Mouse (Mus musculus): ENCODE measurements around the gene Olfr1112. TPM values are rescaled to one million over a fixed set of nuclear protein-coding genes. Genes with fewer than 3 reads are reported as not detected.
"Not testable (repeated sequence)": the region's sequence is repeated elsewhere in the genome, so short reads cannot be mapped to it uniquely, and the experiment has no call there.

Gene Olfr1112
- polyA plus RNA-seq (2012; rRNA removed), result not detected in 2 replicates

DNA sequence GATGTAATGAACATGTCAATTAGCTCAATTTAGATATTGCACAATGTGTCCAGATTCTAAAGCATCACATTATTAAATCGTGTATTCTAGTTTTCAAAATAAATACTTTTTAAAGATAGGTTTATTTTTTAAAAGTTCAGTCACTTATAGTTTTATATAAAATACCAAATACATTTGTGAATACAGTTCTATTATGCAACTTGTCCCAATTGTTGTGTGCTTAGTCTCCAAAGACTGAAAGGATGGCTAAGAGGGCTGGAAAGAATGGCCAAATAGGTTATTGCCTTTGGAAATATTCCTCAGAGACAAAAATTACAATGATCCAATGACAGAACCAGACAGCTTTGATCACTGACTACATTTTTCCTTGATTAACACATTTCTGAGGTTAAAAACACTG, at the start of gene Olfr1112:
Gene Olfr1112 (plus strand): TSS at position 301 of the 400 bp plus-strand sequence.
- no peaks in the 10 kb centered on the region for H3K36me3 ChIP-seq (ENCODE audit: control insufficient read depth, insufficient read depth, low read length)

DNA sequence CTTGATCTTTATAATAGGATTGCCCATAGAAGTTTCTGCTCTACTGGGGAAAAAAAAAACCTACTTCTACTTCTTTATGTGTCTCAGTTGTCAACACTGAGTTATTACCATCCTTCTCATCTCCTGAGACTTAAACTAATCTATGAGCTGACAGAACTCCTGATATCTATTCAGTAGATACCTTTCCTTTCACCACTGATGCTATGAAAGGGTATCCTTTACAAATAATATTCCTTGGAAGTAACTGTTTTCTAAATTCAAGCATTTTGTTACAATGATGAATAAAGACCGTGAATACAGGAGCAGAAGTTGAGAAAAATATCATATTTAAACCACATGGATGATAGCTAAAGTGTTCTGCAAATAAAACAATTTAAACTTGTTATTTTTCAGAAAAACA, 47.4 kb upstream of the Olfr1112 start, which contains the start of gene Olfr1110:
Gene Olfr1110 (minus strand): TSS at position 101 of the 400 bp plus-strand sequence.
- no peak within 1 kb of the TSS for H3K4me3 ChIP-seq (ENCODE audit: low read depth, low read length)
- no peak for TF ChIP-seq CTCF (IDR thresholded peaks at IDR 0.05; ENCODE audit: extremely low read depth, insufficient read length, insufficient replicate concordance, low read depth, low read length)
- TF ChIP-seq POLR2A (IDR thresholded peaks at IDR 0.05; ENCODE audit: low read depth, low read length), result no peak
- WGBS, result 76% methylated on average over 1 of the region's 1 CpGs
- no peak within 1 kb of the TSS for H3K27ac ChIP-seq (ENCODE audit: insufficient read depth, low read depth, low read length)
- no peaks in the 10 kb centered on the region for H3K4me1 ChIP-seq (ENCODE audit: control insufficient read depth, insufficient read depth, insufficient read length, low read length)
- H3K36me3 ChIP-seq (ENCODE audit: control insufficient read depth, insufficient read depth, low read length), result no peaks in the 10 kb centered on the region
- no peaks in the 10 kb centered on the region for H3K27me3 ChIP-seq (ENCODE audit: control insufficient read depth, insufficient read depth, low read length)

More for the DNA sequence above, at the start of gene Olfr1112:
- no peaks in the 10 kb centered on the region for H3K27me3 ChIP-seq (ENCODE audit: control insufficient read depth, insufficient read depth, low read length)
- 72% methylated on average over 1 of the region's 1 CpGs for WGBS
- H3K27ac ChIP-seq (ENCODE audit: insufficient read depth, low read depth, low read length), result no peak within 1 kb of the TSS
- no peak for TF ChIP-seq CTCF (IDR thresholded peaks at IDR 0.05; ENCODE audit: extremely low read depth, insufficient read length, insufficient replicate concordance, low read depth, low read length)
- TF ChIP-seq POLR2A (IDR thresholded peaks at IDR 0.05; ENCODE audit: low read depth, low read length), result no peak
- H3K4me3 ChIP-seq (ENCODE audit: low read depth, low read length), result no peak within 1 kb of the TSS
- H3K4me1 ChIP-seq (ENCODE audit: control insufficient read depth, insufficient read depth, insufficient read length, low read length), result no peaks in the 10 kb centered on the region

DNA sequence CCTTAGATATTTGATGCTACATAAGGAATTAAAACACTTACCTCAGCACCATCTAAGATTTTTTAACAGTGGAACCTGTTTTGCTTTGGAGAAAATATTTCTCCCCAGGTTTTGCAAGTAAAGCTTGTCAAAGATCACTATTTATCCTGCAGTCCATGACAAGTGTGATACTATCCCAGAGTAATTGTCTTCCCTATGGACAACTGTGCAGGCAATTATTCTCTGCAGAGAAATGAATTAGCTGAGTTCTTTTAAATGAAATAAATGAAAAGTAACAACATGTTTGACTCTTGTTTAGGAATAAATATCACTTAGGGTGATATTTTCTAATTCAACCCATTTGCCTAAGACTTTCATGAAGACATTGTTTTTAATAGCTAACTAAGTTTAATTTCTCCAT, 35.1 kb upstream of the Olfr1112 start, which contains the start of gene Olfr1111:
Gene Olfr1111 (minus strand): TSS at position 101 of the 400 bp plus-strand sequence.
- H3K36me3 ChIP-seq (ENCODE audit: control insufficient read depth, insufficient read depth, low read length), result no peaks in the 10 kb centered on the region
- H3K27ac ChIP-seq (ENCODE audit: insufficient read depth, low read depth, low read length), result no peak within 1 kb of the TSS
- no peaks in the 10 kb centered on the region for H3K4me1 ChIP-seq (ENCODE audit: control insufficient read depth, insufficient read depth, insufficient read length, low read length)
- TF ChIP-seq CTCF (IDR thresholded peaks at IDR 0.05; ENCODE audit: extremely low read depth, insufficient read length, insufficient replicate concordance, low read depth, low read length) (no peak), POLR2A (IDR thresholded peaks at IDR 0.05; ENCODE audit: low read depth, low read length) (no peak)
- no peak within 1 kb of the TSS for H3K4me3 ChIP-seq (ENCODE audit: low read depth, low read length)
- no peaks in the 10 kb centered on the region for H3K27me3 ChIP-seq (ENCODE audit: control insufficient read depth, insufficient read depth, low read length)

DNA sequence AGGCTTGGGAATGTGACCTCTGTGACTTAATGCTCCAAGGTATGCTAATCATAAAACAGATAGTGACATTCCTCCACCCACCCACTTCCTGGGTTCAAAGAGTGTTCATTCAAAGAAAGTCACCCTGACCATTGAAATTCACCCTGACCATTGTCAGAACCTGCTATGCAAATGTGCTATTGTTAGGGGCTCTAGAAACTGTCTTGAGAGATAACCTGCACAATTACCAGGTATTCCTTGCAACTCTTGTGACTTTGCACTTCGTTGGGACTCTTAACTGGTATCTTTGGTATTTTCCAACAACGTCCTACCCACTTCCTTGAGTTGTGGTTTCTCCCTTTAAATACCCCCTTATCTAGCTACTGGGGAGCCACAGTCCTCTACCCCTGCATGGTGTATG, 19.9 kb upstream of the Olfr1112 start:
- not testable (repeated sequence) for H3K27ac ChIP-seq (ENCODE audit: insufficient read depth, low read depth, low read length); H3K36me3 ChIP-seq (ENCODE audit: control insufficient read depth, insufficient read depth, low read length); H3K4me3 ChIP-seq (ENCODE audit: low read depth, low read length); H3K4me1 ChIP-seq (ENCODE audit: control insufficient read depth, insufficient read depth, insufficient read length, low read length); H3K27me3 ChIP-seq (ENCODE audit: control insufficient read depth, insufficient read depth, low read length)
- 74% methylated on average over 2 of the region's 2 CpGs for WGBS

DNA sequence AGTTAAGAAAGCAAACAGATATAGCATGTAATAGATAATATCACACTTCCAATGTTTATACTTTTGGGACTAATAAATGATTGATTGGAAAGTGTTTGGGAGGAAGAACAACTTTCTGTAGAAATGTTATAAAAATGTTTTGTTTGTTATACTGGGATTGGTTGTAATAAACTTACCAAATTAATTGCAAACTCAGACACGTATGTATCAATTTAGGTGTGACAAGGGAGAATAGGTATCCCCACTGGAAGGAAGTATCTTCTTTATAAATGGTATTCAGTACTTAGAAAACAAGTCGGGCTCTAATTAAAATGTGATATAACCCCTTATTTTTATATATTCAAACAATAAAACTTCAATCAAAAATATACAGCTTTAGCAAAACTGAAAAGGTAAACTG, 21.1 kb downstream of the Olfr1112 start, which contains the start of gene Olfr1113:
Gene Olfr1113 (plus strand): TSS at position 301 of the 400 bp plus-strand sequence.
- TF ChIP-seq CTCF (IDR thresholded peaks at IDR 0.05; ENCODE audit: extremely low read depth, insufficient read length, insufficient replicate concordance, low read depth, low read length), result no peak
- no peak for TF ChIP-seq POLR2A (IDR thresholded peaks at IDR 0.05; ENCODE audit: low read depth, low read length)
- no peaks in the 10 kb centered on the region for H3K27me3 ChIP-seq (ENCODE audit: control insufficient read depth, insufficient read depth, low read length)
- no peaks in the 10 kb centered on the region for H3K36me3 ChIP-seq (ENCODE audit: control insufficient read depth, insufficient read depth, low read length)
- H3K4me3 ChIP-seq (ENCODE audit: low read depth, low read length), result no peak within 1 kb of the TSS
- WGBS, result 84% methylated on average over 2 of the region's 2 CpGs
- no peaks in the 10 kb centered on the region for H3K4me1 ChIP-seq (ENCODE audit: control insufficient read depth, insufficient read depth, insufficient read length, low read length)
- no peak within 1 kb of the TSS for H3K27ac ChIP-seq (ENCODE audit: insufficient read depth, low read depth, low read length)

Other genes with a start within 250 kb of the Olfr1112 start
- gene Olfr1099, start 227.1 kb upstream of the Olfr1112 start, polyA plus RNA-seq (2012; rRNA removed), result not detected in 2 replicates
- gene Olfr1100, start 207.8 kb upstream of the Olfr1112 start, polyA plus RNA-seq (2012; rRNA removed), result not detected in 2 replicates
- gene Olfr1101, start 196.6 kb upstream of the Olfr1112 start, polyA plus RNA-seq (2012; rRNA removed), result not detected in 2 replicates
- not detected in 2 replicates for gene Olfr1102, start 189.4 kb upstream of the Olfr1112 start, polyA plus RNA-seq (2012; rRNA removed)
- gene Olfr1104, start 160.7 kb upstream of the Olfr1112 start, polyA plus RNA-seq (2012; rRNA removed), result not detected in 2 replicates
- gene Olfr1105, start 151.3 kb upstream of the Olfr1112 start, polyA plus RNA-seq (2012; rRNA removed), result not detected in 2 replicates
- gene Olfr1106, start 135.5 kb upstream of the Olfr1112 start, polyA plus RNA-seq (2012; rRNA removed), result not detected in 2 replicates
- not detected in 2 replicates for gene Olfr1107, start 112.0 kb upstream of the Olfr1112 start, polyA plus RNA-seq (2012; rRNA removed)
- gene Olfr1109, start 91.8 kb upstream of the Olfr1112 start, polyA plus RNA-seq (2012; rRNA removed), result not detected in 2 replicates
- not detected in 2 replicates for gene Olfr259, start 73.2 kb upstream of the Olfr1112 start, polyA plus RNA-seq (2012; rRNA removed)
- not detected in 2 replicates for gene Olfr1110, start 47.5 kb upstream of the Olfr1112 start, polyA plus RNA-seq (2012; rRNA removed)
- gene Olfr1111, start 35.2 kb upstream of the Olfr1112 start, polyA plus RNA-seq (2012; rRNA removed), result not detected in 2 replicates
- not detected in 2 replicates for gene Olfr1113, start 21.2 kb downstream of the Olfr1112 start, polyA plus RNA-seq (2012; rRNA removed)
- not detected in 2 replicates for gene Olfr1115, start 60.2 kb downstream of the Olfr1112 start, polyA plus RNA-seq (2012; rRNA removed)
- gene Olfr1116, start 79.7 kb downstream of the Olfr1112 start, polyA plus RNA-seq (2012; rRNA removed), result not detected in 2 replicates
- not detected in 2 replicates for gene Olfr1118, start 119.8 kb downstream of the Olfr1112 start, polyA plus RNA-seq (2012; rRNA removed)
- gene Olfr1120, start 167.0 kb downstream of the Olfr1112 start, polyA plus RNA-seq (2012; rRNA removed), result not detected in 2 replicates
- gene Olfr1121, start 182.1 kb downstream of the Olfr1112 start, polyA plus RNA-seq (2012; rRNA removed), result not detected in 2 replicates
- gene Olfr1122, start 198.1 kb downstream of the Olfr1112 start, polyA plus RNA-seq (2012; rRNA removed), result not detected in 2 replicates
- not detected in 2 replicates for gene Olfr1123, start 228.8 kb downstream of the Olfr1112 start, polyA plus RNA-seq (2012; rRNA removed)
- not detected in 2 replicates for gene Olfr1124, start 242.5 kb downstream of the Olfr1112 start, polyA plus RNA-seq (2012; rRNA removed)

Measured in small intestine, adult 2 months (tissue).